Mouse (Mus musculus): ENCODE results near the gene Vmn2r79.
"Not testable (repeated sequence)": the region's sequence is repeated elsewhere in the genome, so short reads cannot be mapped to it uniquely, and the experiment has no call there.

Gene Vmn2r79

GRCm38 (mm10) chr7:86995815-86996214 lies at the start of gene Vmn2r79:
Vmn2r79 (plus strand) TSS chr7:86996115.
- not testable (repeated sequence) for DNase-seq

- DNase-seq, result no peak
Observed at GRCm38 (mm10) chr7:86994700-86995099, 1.2 kb upstream of the Vmn2r79 start.

- not testable (repeated sequence) for DNase-seq
Observed at GRCm38 (mm10) chr7:87026486-87026885, 30.6 kb downstream of the Vmn2r79 start.

- no peak for DNase-seq
Observed at GRCm38 (mm10) chr7:87063576-87063975, 67.7 kb downstream of the Vmn2r79 start.

Data from kidney, adult 9 months (tissue).